Mouse (Mus musculus) C2C12 (cell line): ENCODE measurements around the gene Tmc7. TPM values are rescaled to one million over a fixed set of nuclear protein-coding genes. Genes with fewer than 3 reads are reported as not detected.
A peak's percentile ranks its signal among the peaks of the same experiment; 100 is the strongest.

Experiments used
- H3K27me3 ChIP-seq: one replicate; pipeline ENCODE4 v1.6.1; 2011; ENCODE audit not compliant: control insufficient read depth, insufficient read depth, insufficient read length
- H3K36me3 ChIP-seq: one replicate; pipeline ENCODE4 v1.6.1; 2011; ENCODE audit not compliant: control insufficient read depth, insufficient read depth
- H3K4me3 ChIP-seq: one replicate; pipeline ENCODE4 v1.5.1; 2011; ENCODE audit warnings: mild to moderate bottlenecking, control low read depth; ENCODE audit not compliant: poor library complexity, insufficient read depth, severe bottlenecking
- H3K79me2 ChIP-seq: one replicate; pipeline ENCODE4 v1.6.1; 2011; ENCODE audit not compliant: control insufficient read depth, insufficient read depth
- H3K79me3 ChIP-seq: one replicate; pipeline ENCODE4 v1.6.1; 2011; ENCODE audit warnings: low read depth, control low read depth
- H3ac ChIP-seq: one replicate; pipeline ENCODE3; 2011; ENCODE audit warnings: low read depth; ENCODE audit not compliant: control insufficient read depth, insufficient read length
- CEBPB ChIP-seq: IDR thresholded peaks from one replicate; pipeline ENCODE4 v1.6.1; 2011; ENCODE audit warnings: low read depth, mild to moderate bottlenecking, control low read depth, moderate library complexity
- CTCF ChIP-seq: IDR thresholded peaks from one replicate; pipeline ENCODE4 v1.5.1; 2011; ENCODE audit not compliant: control insufficient read depth, insufficient read depth, insufficient read length
- FOSL1 ChIP-seq: IDR thresholded peaks from one replicate; pipeline ENCODE4 v1.8.0; 2011; ENCODE audit warnings: mild to moderate bottlenecking, low read length; ENCODE audit not compliant: poor library complexity, insufficient read depth, severe bottlenecking
- MAX ChIP-seq: IDR thresholded peaks from one replicate; pipeline ENCODE4 v1.6.1; 2011; ENCODE audit warnings: mild to moderate bottlenecking, control low read depth
- MYOD1 ChIP-seq: IDR thresholded peaks from one replicate; pipeline ENCODE4 v1.6.1; 2011; ENCODE audit warnings: low read depth; ENCODE audit not compliant: control insufficient read depth, insufficient read length
- MYOG ChIP-seq: IDR thresholded peaks from one replicate; pipeline ENCODE4 v1.6.1; 2011; ENCODE audit not compliant: control insufficient read depth, insufficient read length; ENCODE audit errors: extremely low read depth
- USF1 ChIP-seq: IDR thresholded peaks from one replicate; pipeline ENCODE4 v1.6.1; 2011; ENCODE audit warnings: low read depth, mild to moderate bottlenecking, control low read depth, moderate library complexity
- long read RNA-seq, 2 experiments: library from polyadenylated mRNA; unstranded; transcript quantifications; one replicate each; pipeline ENCODE4 v2.0.0; 2019 to 2020
- polyA plus RNA-seq: library from polyadenylated mRNA; unstranded; fragments of >200 nt; fragmentation: generic; extraction: Trizol; gene quantifications from one replicate; pipeline ENCODE4 v1.2.1, GENCODE M21; 2012; ENCODE audit warnings: missing spikeins

Gene Tmc7
- not detected for polyA plus RNA-seq
- long read RNA-seq, experiment 1, result 0 reads
- long read RNA-seq, experiment 2, full-length matches to known transcripts, result 1 of 1 reads
- long read RNA-seq, experiment 2, partial matches to known transcripts, result 0 of 1 reads
- long read RNA-seq, experiment 2, other reads (novel, unspliced or antisense), result 0 of 1 reads

GRCm38 (mm10) chr7:118584257-118584907 is at the start of gene Tmc7:
Gene Tmc7, minus strand, starts transcription at chr7:118584736.
- H3K79me2 ChIP-seq, result no peaks in the 10 kb centered on the region
- H3ac ChIP-seq, result peak within 1 kb of the TSS; percentile 60
- H3K79me3 ChIP-seq, result no peaks in the 10 kb centered on the region
- TF ChIP-seq MYOG, result no peak
- no peaks in the 10 kb centered on the region for H3K36me3 ChIP-seq
- H3K27me3 ChIP-seq, result peaks cover 20% of the 10 kb centered on the region
- no peak within 1 kb of the TSS for H3K4me3 ChIP-seq

GRCm38 (mm10) chr7:118633951-118634350 is 49.4 kb upstream of the Tmc7 start:
- no peaks in the 10 kb centered on the region for H3K79me2 ChIP-seq
- no peaks in the 10 kb centered on the region for H3K36me3 ChIP-seq
- no peak overlapping the region for H3K4me3 ChIP-seq
- no peak overlapping the region for H3ac ChIP-seq
- no peaks in the 10 kb centered on the region for H3K79me3 ChIP-seq
- no peaks in the 10 kb centered on the region for H3K27me3 ChIP-seq
- TF ChIP-seq MAX, result no peak
- TF ChIP-seq USF1, result no peak
- TF ChIP-seq MYOD1, result no peak
- no peak for TF ChIP-seq MYOG
- TF ChIP-seq CEBPB, result no peak
- no peak for TF ChIP-seq FOSL1
- TF ChIP-seq CTCF, result no peak

- no peaks in the 10 kb centered on the region for H3K79me3 ChIP-seq
- no peak overlapping the region for H3K4me3 ChIP-seq
- H3ac ChIP-seq, result no peak overlapping the region
- TF ChIP-seq MAX, result no peak
- no peak for TF ChIP-seq MYOD1
- no peak for TF ChIP-seq CEBPB
- no peak for TF ChIP-seq USF1
- TF ChIP-seq MYOG, result no peak
- TF ChIP-seq CTCF, result no peak
- TF ChIP-seq FOSL1, result no peak
- H3K36me3 ChIP-seq, result no peaks in the 10 kb centered on the region
- H3K79me2 ChIP-seq, result no peaks in the 10 kb centered on the region
- no peaks in the 10 kb centered on the region for H3K27me3 ChIP-seq
These were observed 48.6 kb upstream of the Tmc7 start for GRCm38 (mm10) chr7:118633094-118633493.

- H3K79me3 ChIP-seq, result no peaks in the 10 kb centered on the region
- TF ChIP-seq MYOD1, result no peak
- TF ChIP-seq MAX, result no peak
- TF ChIP-seq FOSL1, result no peak
These were observed 43.2 kb upstream of the Tmc7 start for GRCm38 (mm10) chr7:118627550-118628298.

GRCm38 (mm10) chr7:118621094-118621493 is 36.6 kb upstream of the Tmc7 start:
- H3K27me3 ChIP-seq, result peaks cover 18% of the 10 kb centered on the region
- no peak overlapping the region for H3ac ChIP-seq
- no peaks in the 10 kb centered on the region for H3K36me3 ChIP-seq
- no peaks in the 10 kb centered on the region for H3K79me2 ChIP-seq
- no peak overlapping the region for H3K4me3 ChIP-seq
- H3K79me3 ChIP-seq, result no peaks in the 10 kb centered on the region
- TF ChIP-seq FOSL1 (no peak), USF1 (peak; percentile 62)

More at GRCm38 (mm10) chr7:118627550-118628298, 43.2 kb upstream of the Tmc7 start:
- Histone ChIP-seq H3K4me3 (no peak overlapping the region), H3K79me2 (no peaks in the 10 kb centered on the region), H3K36me3 (no peaks in the 10 kb centered on the region), H3K27me3 (peaks cover 22% of the 10 kb centered on the region), H3ac (no peak overlapping the region)

GRCm38 (mm10) chr7:118620243-118620906 is 35.8 kb upstream of the Tmc7 start:
- no peak overlapping the region for H3ac ChIP-seq
- no peaks in the 10 kb centered on the region for H3K36me3 ChIP-seq
- no peak for TF ChIP-seq CTCF
- TF ChIP-seq MYOG, result no peak
- no peak for TF ChIP-seq USF1
- TF ChIP-seq MAX, result no peak
- no peak for TF ChIP-seq MYOD1
- no peak for TF ChIP-seq CEBPB
- TF ChIP-seq FOSL1, result no peak
- no peaks in the 10 kb centered on the region for H3K79me2 ChIP-seq
- no peaks in the 10 kb centered on the region for H3K79me3 ChIP-seq
- peaks cover 19% of the 10 kb centered on the region for H3K27me3 ChIP-seq
- no peak overlapping the region for H3K4me3 ChIP-seq
